10 mouse cellular contexts compared by ENCODE assay signal in genomic region chr6:29432676-29433037, GRCm38 (mm10). TPM values are rescaled to one million over a fixed set of nuclear protein-coding genes. Genes with fewer than 3 reads are reported as not detected.
DNase-seq lines count a peak whose midpoint lies in the region; ATAC-seq and TF ChIP-seq lines count a peak whose summit lies in the region.
"Had no signal": no experiment of that assay in that cellular context is flagged by ENCODE, and none has a peak within 500 bp of the region (broad histone marks: within the 10 kb centered on the region; RNA-seq: fewer than 3 reads in every experiment).

No protein-coding gene starts in this region.

- intact Hi-C loops in heart, postnatal 36 days (cut with DNase I): loop anchor here (5.0 kb wide), 1 partner anchor 85 kb away; the partner anchor contains the start of gene Calu

- peak overlapping the region; percentile 82 for H3K9ac ChIP-seq in heart, postnatal 0 days (replicated peaks; ENCODE audit: low read depth, low read length)
- peak overlapping the region; percentile 56; the same call in 1 of the 2 replicates for H3K9ac ChIP-seq in embryonic facial prominence, embryonic 12.5 days
- H3K9ac ChIP-seq in intestine, embryonic 16.5 days (ENCODE audit: low read depth, low read length): peak overlapping the region; percentile 76

- no peak for TF ChIP-seq CTCF in heart, postnatal 0 days (IDR thresholded peaks at IDR 0.05; ENCODE audit: low read depth)

- no peak for ATAC-seq in heart, postnatal 0 days (ENCODE audit: insufficient read depth, low read depth)
- ATAC-seq in embryonic facial prominence, embryonic 12.5 days (ENCODE audit: insufficient number of reproducible peaks, insufficient read depth, low FRiP score, low TSS enrichment): no peak
- ATAC-seq in intestine, embryonic 16.5 days: no peak
- ATAC-seq in granulocyte monocyte progenitor cell, adult 5-6 weeks (replicated peaks; ENCODE audit: poor library complexity, severe bottlenecking): no peak

- peak overlapping the region; percentile 79 for H3K4me2 ChIP-seq in heart, postnatal 0 days (ENCODE audit: low read depth, low read length)
- peak overlapping the region; percentile 84 for H3K4me2 ChIP-seq in embryonic facial prominence, embryonic 12.5 days (replicated peaks)
- H3K4me2 ChIP-seq in intestine, embryonic 16.5 days (ENCODE audit: low read depth, low read length): peak overlapping the region; percentile 85

- 0 out of 2 replicates have a peak, but pooled peaks cover 3% of the 10 kb centered on the region for H3K36me3 ChIP-seq in heart, postnatal 0 days (replicated peaks; ENCODE audit: control insufficient read depth, insufficient read depth, low read length)
- no peaks in the 10 kb centered on the region for H3K36me3 ChIP-seq in embryonic facial prominence, embryonic 12.5 days
- no peaks in the 10 kb centered on the region for H3K36me3 ChIP-seq in intestine, embryonic 16.5 days (ENCODE audit: control insufficient read depth, insufficient read depth, low read length)

- H3K4me1 ChIP-seq in heart, postnatal 0 days (ENCODE audit: control insufficient read depth, insufficient read depth): peaks cover 34% of the 10 kb centered on the region
- peaks cover 59% of the 10 kb centered on the region for H3K4me1 ChIP-seq in embryonic facial prominence, embryonic 12.5 days
- H3K4me1 ChIP-seq in intestine, embryonic 16.5 days (ENCODE audit: control insufficient read depth, insufficient read depth, low read length): peaks cover 13% of the 10 kb centered on the region

- peak; percentile 27 for DNase-seq in heart, postnatal 0 days (ENCODE audit: low spot score)
- no peak for DNase-seq in heart, postnatal 36 days
- peak; percentile 27 for DNase-seq in neural tube, embryonic 10.5 days (ENCODE audit: extremely low spot score, low spot score)
- no peak for DNase-seq in thymus, postnatal 25 days
- no peak for DNase-seq in adrenal gland, postnatal 25 days

- peak overlapping the region; percentile 72 for H3K4me3 ChIP-seq in heart, postnatal 0 days (ENCODE audit: low read depth, low read length)
- peak overlapping the region; percentile 50 for H3K4me3 ChIP-seq in embryonic facial prominence, embryonic 12.5 days
- H3K4me3 ChIP-seq in intestine, embryonic 16.5 days (ENCODE audit: low read length): peak overlapping the region; percentile 65

- no peaks in the 10 kb centered on the region for H3K9me3 ChIP-seq in heart, postnatal 0 days (replicated peaks; ENCODE audit: control insufficient read depth, low read length)
- no peaks in the 10 kb centered on the region for H3K9me3 ChIP-seq in embryonic facial prominence, embryonic 12.5 days
- H3K9me3 ChIP-seq in intestine, embryonic 16.5 days (ENCODE audit: control insufficient read depth, low read length): no peaks in the 10 kb centered on the region

- no peak for TF ChIP-seq EP300 in heart, postnatal 0 days (IDR thresholded peaks at IDR 0.05; ENCODE audit: low read depth)

- H3K27me3 ChIP-seq in heart, postnatal 0 days (ENCODE audit: control insufficient read depth, insufficient read depth, low read length): no peaks in the 10 kb centered on the region
- H3K27me3 ChIP-seq in embryonic facial prominence, embryonic 12.5 days: peaks cover 29% of the 10 kb centered on the region
- H3K27me3 ChIP-seq in intestine, embryonic 16.5 days (replicated peaks; ENCODE audit: control insufficient read depth, insufficient read depth, low read length): peaks cover 14% of the 10 kb centered on the region

- peak overlapping the region; percentile 96 for H3K27ac ChIP-seq in heart, postnatal 0 days (ENCODE audit: low read depth)
- H3K27ac ChIP-seq in embryonic facial prominence, embryonic 12.5 days: 0 out of 2 replicates have a peak overlapping the region, but pooled peaks have one; percentile 46
- no peak overlapping the region; the same call in 1 of the 2 replicates for H3K27ac ChIP-seq in intestine, embryonic 16.5 days (ENCODE audit: low read length)

RNA-seq across cellular contexts. Expression of gene Flnc, which starts 0.4 kb away (rescaled TPM):
- total RNA-seq in heart, postnatal 0 days (2014; rRNA removed; ENCODE audit: low replicate concordance): 241 and 301 TPM in 2 replicates
- polyA plus RNA-seq in heart, postnatal 0 days (2015; fragmentation: Nextera tagmentation; extraction: Ambion mirVana): 18.5 and 24.3 TPM in 2 replicates
- 100 to 1,000 TPM; 205 to 216 TPM for total RNA-seq in heart, postnatal 36 days (2021)
- 14.0 and 15.6 TPM in 2 replicates for polyA plus RNA-seq in embryonic facial prominence, embryonic 12.5 days (2016; fragmentation: Nextera tagmentation; extraction: Ambion mirVana)
- 6.1 and 7.3 TPM in 2 replicates for polyA plus RNA-seq in intestine, embryonic 16.5 days (2015; fragmentation: Nextera tagmentation; extraction: Ambion mirVana)
- total RNA-seq in granulocyte monocyte progenitor cell, adult 5-6 weeks (2014; fragmentation: Nextera tagmentation): not detected in 2 replicates
- not detected in 2 replicates for total RNA-seq in granulocyte monocyte progenitor cell, adult 5-6 weeks (2017)
- 1.4 and 1.8 TPM in 2 replicates for total RNA-seq in adrenal gland, postnatal 25 days (2021)
- total RNA-seq: hematopoietic stem cell, adult 5-6 weeks had no signal

RNA-seq across cellular contexts. Expression of gene Atp6v1f, which starts 34.9 kb away (rescaled TPM):
- total RNA-seq in heart, postnatal 0 days (2014; rRNA removed; ENCODE audit: low replicate concordance): 162 and 247 TPM in 2 replicates
- 228 and 238 TPM in 2 replicates for polyA plus RNA-seq in heart, postnatal 0 days (2015; fragmentation: Nextera tagmentation; extraction: Ambion mirVana)
- total RNA-seq in heart, postnatal 36 days (2021): 100 to 1,000 TPM; 105 to 107 TPM
- polyA plus RNA-seq in embryonic facial prominence, embryonic 12.5 days (2016; fragmentation: Nextera tagmentation; extraction: Ambion mirVana): 196 and 217 TPM in 2 replicates
- 358 and 362 TPM in 2 replicates for polyA plus RNA-seq in intestine, embryonic 16.5 days (2015; fragmentation: Nextera tagmentation; extraction: Ambion mirVana)
- total RNA-seq in granulocyte monocyte progenitor cell, adult 5-6 weeks (2014; fragmentation: Nextera tagmentation): 192 and 201 TPM in 2 replicates
- 119 and 143 TPM in 2 replicates for total RNA-seq in granulocyte monocyte progenitor cell, adult 5-6 weeks (2017)
- 195 TPM in 2 replicates for total RNA-seq in adrenal gland, postnatal 25 days (2021)

RNA-seq across cellular contexts. Expression of gene Ccdc136, which starts 36.5 kb away (rescaled TPM):
- total RNA-seq in heart, postnatal 0 days (2014; rRNA removed; ENCODE audit: low replicate concordance): 14.9 and 15.7 TPM in 2 replicates
- polyA plus RNA-seq in heart, postnatal 0 days (2015; fragmentation: Nextera tagmentation; extraction: Ambion mirVana): 10.6 and 14.3 TPM in 2 replicates
- total RNA-seq in heart, postnatal 36 days (2021): 1 to 10 TPM; 1.7 to 3.0 TPM
- 26.6 and 26.9 TPM in 2 replicates for polyA plus RNA-seq in embryonic facial prominence, embryonic 12.5 days (2016; fragmentation: Nextera tagmentation; extraction: Ambion mirVana)
- polyA plus RNA-seq in intestine, embryonic 16.5 days (2015; fragmentation: Nextera tagmentation; extraction: Ambion mirVana): 5.5 and 6.5 TPM in 2 replicates
- total RNA-seq in granulocyte monocyte progenitor cell, adult 5-6 weeks (2014; fragmentation: Nextera tagmentation): not detected in 2 replicates
- not detected in 2 replicates for total RNA-seq in granulocyte monocyte progenitor cell, adult 5-6 weeks (2017)
- total RNA-seq in adrenal gland, postnatal 25 days (2021): 3.6 and 4.7 TPM in 2 replicates
- total RNA-seq: MEL had no signal

RNA-seq across cellular contexts. Expression of gene Atp6v1fnb, which starts 38.6 kb away (rescaled TPM):
- not detected in 2 replicates for total RNA-seq in heart, postnatal 0 days (2014; rRNA removed; ENCODE audit: low replicate concordance)
- not detected in 2 replicates for polyA plus RNA-seq in heart, postnatal 0 days (2015; fragmentation: Nextera tagmentation; extraction: Ambion mirVana)
- total RNA-seq in heart, postnatal 36 days (2021): not detected
- polyA plus RNA-seq in embryonic facial prominence, embryonic 12.5 days (2016; fragmentation: Nextera tagmentation; extraction: Ambion mirVana): 0.36 and 0.41 TPM in 2 replicates
- 0.38 TPM in 1 of 2 replicates, not detected in the other for polyA plus RNA-seq in intestine, embryonic 16.5 days (2015; fragmentation: Nextera tagmentation; extraction: Ambion mirVana)
- total RNA-seq in granulocyte monocyte progenitor cell, adult 5-6 weeks (2014; fragmentation: Nextera tagmentation): not detected in 2 replicates
- 1.4 and 1.5 TPM in 2 replicates for total RNA-seq in granulocyte monocyte progenitor cell, adult 5-6 weeks (2017)
- total RNA-seq in adrenal gland, postnatal 25 days (2021): not detected in 2 replicates
- total RNA-seq: MEL had no signal

RNA-seq across cellular contexts. Expression of gene Opn1sw, which starts 44.4 kb away (rescaled TPM):
- total RNA-seq in heart, postnatal 0 days (2014; rRNA removed; ENCODE audit: low replicate concordance): 15.1 TPM in 1 of 2 replicates, not detected in the other
- polyA plus RNA-seq in heart, postnatal 0 days (2015; fragmentation: Nextera tagmentation; extraction: Ambion mirVana): 0.12 and 0.40 TPM in 2 replicates
- total RNA-seq in heart, postnatal 36 days (2021): under 1 TPM in 1 of 2 experiments, not detected in 1; 0.11 TPM
- polyA plus RNA-seq in embryonic facial prominence, embryonic 12.5 days (2016; fragmentation: Nextera tagmentation; extraction: Ambion mirVana): 0.61 and 0.90 TPM in 2 replicates
- 0.27 and 0.40 TPM in 2 replicates for polyA plus RNA-seq in intestine, embryonic 16.5 days (2015; fragmentation: Nextera tagmentation; extraction: Ambion mirVana)
- not detected in 2 replicates for total RNA-seq in granulocyte monocyte progenitor cell, adult 5-6 weeks (2014; fragmentation: Nextera tagmentation)
- not detected in 2 replicates for total RNA-seq in granulocyte monocyte progenitor cell, adult 5-6 weeks (2017)
- 0.12 TPM in 1 of 2 replicates, not detected in the other for total RNA-seq in adrenal gland, postnatal 25 days (2021)
- total RNA-seq: hematopoietic stem cell, adult 5-6 weeks; MEL had no signal

Comparison
In these comparisons a context has a peak if more than half of its experiments do, and no peak if none do; other contexts are left out.
1. DNase-seq: peak in heart, postnatal 0 days (single experiment) and neural tube, embryonic 10.5 days (single experiment); none in heart, postnatal 36 days (0 of 2), thymus, postnatal 25 days (single experiment) and adrenal gland, postnatal 25 days (single experiment).
2. RNA of gene Flnc, which starts 0.4 kb away (total RNA-seq): 241 to 301 TPM in heart, postnatal 0 days and 205 to 216 TPM in heart, postnatal 36 days; 1.4 to 1.8 TPM in adrenal gland, postnatal 25 days and not detected in granulocyte monocyte progenitor cell, adult 5-6 weeks; every median in the first group is over 10 times any median in the second.
3. Peak in every context shown above with its lines, with median percentiles within 50 percentile points of each other: H3K4me2 ChIP-seq, H3K4me3 ChIP-seq and H3K9ac ChIP-seq.